Mouse (Mus musculus) megakaryocyte progenitor cell, adult 5-6 weeks (primary cell): ENCODE results near the gene Rbfox1. TPM values are rescaled to one million over a fixed set of nuclear protein-coding genes. Genes with fewer than 3 reads are reported as not detected.

Experiments used
- ATAC-seq: replicated peaks from 2 replicates; pipeline ENCODE4 v1.8.0; 2016; ENCODE audit warnings: mild to moderate bottlenecking, moderate TSS enrichment, inconsistent platforms; ENCODE audit not compliant: poor library complexity
- total RNA-seq, 2 experiments: library from RNA; stranded (forward) in 1 of 2; stranded (reverse) in 1 of 2; fragments of 157-497, 149-512 nt in 1 of 2; fragments of 200-1000 nt in 1 of 2; gene quantifications; 2 replicates each; pipeline versions ENCODE4 v1.2.3 to v1.2.4; 2015 to 2017

Gene Rbfox1
- total RNA-seq, 2 experiments from 2014 or later = 0.15 TPM; not detected in 1

GRCm38 (mm10) chr16:6777506-6778185 lies 892.5 kb downstream of the Rbfox1 start:
- ATAC-seq = no peak

GRCm38 (mm10) chr16:6784144-6784543 lies 899.0 kb downstream of the Rbfox1 start:
- ATAC-seq = no peak

- ATAC-seq = no peak
Measured at GRCm38 (mm10) chr16:6785026-6785425, 899.9 kb downstream of the Rbfox1 start.

GRCm38 (mm10) chr16:6791218-6791617 lies 906.1 kb downstream of the Rbfox1 start:
- ATAC-seq = no peak

- ATAC-seq = peak; percentile 48; the same call in 1 of the 2 replicates
Measured at GRCm38 (mm10) chr16:6791655-6792054, 906.5 kb downstream of the Rbfox1 start.

GRCm38 (mm10) chr16:6806246-6806645 lies 921.1 kb downstream of the Rbfox1 start:
- ATAC-seq = no peak

- no peak for ATAC-seq
Measured at GRCm38 (mm10) chr16:6807835-6808234, 922.7 kb downstream of the Rbfox1 start.

- no peak for ATAC-seq
Measured at GRCm38 (mm10) chr16:6813871-6814270, 928.7 kb downstream of the Rbfox1 start.

GRCm38 (mm10) chr16:6821741-6822140 lies 936.6 kb downstream of the Rbfox1 start:
- ATAC-seq = no peak

GRCm38 (mm10) chr16:6829892-6830524 lies 944.9 kb downstream of the Rbfox1 start:
- ATAC-seq = no peak

- ATAC-seq = no peak
Measured at GRCm38 (mm10) chr16:6833486-6833885, 948.3 kb downstream of the Rbfox1 start.

- no peak for ATAC-seq
Measured at GRCm38 (mm10) chr16:6835051-6835450, 949.9 kb downstream of the Rbfox1 start.

GRCm38 (mm10) chr16:6839299-6839995 lies 954.3 kb downstream of the Rbfox1 start:
- no peak for ATAC-seq

- no peak for ATAC-seq
Measured at GRCm38 (mm10) chr16:6840007-6840406, 954.9 kb downstream of the Rbfox1 start.

GRCm38 (mm10) chr16:6840461-6840860 lies 955.3 kb downstream of the Rbfox1 start:
- ATAC-seq = no peak

GRCm38 (mm10) chr16:6842066-6842785 lies 957.1 kb downstream of the Rbfox1 start:
- no peak for ATAC-seq

- ATAC-seq = no peak
Measured at GRCm38 (mm10) chr16:6844659-6845058, 959.5 kb downstream of the Rbfox1 start.

- ATAC-seq = no peak
Measured at GRCm38 (mm10) chr16:6851393-6851792, 966.2 kb downstream of the Rbfox1 start.

- no peak for ATAC-seq
Measured at GRCm38 (mm10) chr16:6853796-6854195, 968.6 kb downstream of the Rbfox1 start.

GRCm38 (mm10) chr16:6861656-6862055 lies 976.5 kb downstream of the Rbfox1 start:
- ATAC-seq = no peak

GRCm38 (mm10) chr16:6882683-6883430 lies 997.7 kb downstream of the Rbfox1 start:
- no peak for ATAC-seq
